Mouse (Mus musculus) effector memory CD4-positive, alpha-beta T cell, adult 7 months (primary cell): ENCODE measurements around the gene Prl3c1. TPM values are rescaled to one million over a fixed set of nuclear protein-coding genes. Genes with fewer than 3 reads are reported as not detected.

Source experiments
- polyA plus RNA-seq: library from polyadenylated mRNA; unstranded; fragments of 100-300 nt; shearing (Covaris generic); gene quantifications from one replicate; pipeline ENCODE4 v1.2.1, GENCODE M21; 2017

Prl3c1 gene
- polyA plus RNA-seq, result not detected

GRCm38 (mm10) chr13:27196359-27196758 lies at the start of gene Prl3c1:
TSS of gene Prl3c1 (plus strand) at chr13:27196659.

DNA sequence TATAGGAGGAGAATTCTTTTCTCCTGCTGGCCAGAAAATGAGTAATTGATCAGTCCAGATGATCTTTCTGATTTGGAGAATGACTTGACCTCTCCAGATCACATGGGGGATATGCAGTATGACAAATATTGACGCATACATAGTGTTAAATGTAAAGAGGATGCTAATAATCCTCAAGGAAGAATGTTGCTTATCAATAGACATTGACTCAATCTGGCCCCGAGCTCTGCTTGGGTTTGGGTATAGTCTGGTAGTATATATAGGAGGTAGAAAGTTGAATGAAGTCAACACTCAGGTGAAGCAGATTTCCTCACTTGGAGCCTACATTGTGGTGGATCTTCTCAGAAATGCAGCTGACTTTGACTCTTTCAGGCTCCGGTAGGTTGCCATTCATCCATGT lies 40.0 kb upstream of the Prl3c1 start, which contains the start of gene Prl3d3:
Prl3d3 (plus strand) TSS at position 301 of the 400 bp plus-strand sequence.

DNA sequence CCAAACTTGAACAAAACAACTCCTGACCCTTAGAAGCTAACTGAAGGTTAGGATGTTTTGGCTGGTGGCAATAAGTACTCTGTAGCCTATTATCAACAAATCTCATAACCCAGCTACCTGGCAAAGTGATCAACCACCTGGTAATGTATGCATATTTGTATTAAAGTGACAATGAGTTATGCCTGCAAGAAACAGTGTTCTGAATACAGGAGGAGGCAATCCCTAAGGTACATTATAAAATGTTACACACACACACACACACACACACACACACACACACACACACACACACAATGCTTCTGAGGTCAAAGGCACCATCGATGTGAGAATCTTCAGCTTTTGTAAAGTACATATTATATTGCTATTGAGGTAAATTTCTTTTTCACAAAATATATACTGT lies 45.1 kb downstream of the Prl3c1 start, which contains the start of gene Prl3b1:
Prl3b1 (plus strand) TSS at position 301 of the 400 bp plus-strand sequence.

Other genes starting within 250 kb of the Prl3c1 start
- gene Prl, start 139.1 kb upstream of the Prl3c1 start, polyA plus RNA-seq, result 0.51 TPM
- not detected for gene Prl3d1, start 102.5 kb upstream of the Prl3c1 start, polyA plus RNA-seq
- gene Prl3d2, start 75.0 kb upstream of the Prl3c1 start, polyA plus RNA-seq, result not detected
- gene Prl3d3, start 39.9 kb upstream of the Prl3c1 start, polyA plus RNA-seq, result not detected
- not detected for gene Prl3b1, start 45.2 kb downstream of the Prl3c1 start, polyA plus RNA-seq
- gene Prl3a1, start 62.8 kb downstream of the Prl3c1 start, polyA plus RNA-seq, result not detected
- gene Prl6a1, start 116.0 kb downstream of the Prl3c1 start, polyA plus RNA-seq, result 0.60 TPM
- gene Prl8a2, start 149.0 kb downstream of the Prl3c1 start, polyA plus RNA-seq, result not detected
- not detected for gene Prl2b1, start 194.2 kb downstream of the Prl3c1 start, polyA plus RNA-seq
- gene Prl8a6, start 242.0 kb downstream of the Prl3c1 start, polyA plus RNA-seq, result not detected